Mouse (Mus musculus): ENCODE measurements at regions not wholly inside any gene's neighbourhood (a gene's known extent, or its start where the extent isn't known, plus 50 kb on each side); places are given as distances from the start of the nearest gene placed in this dataset.

GRCm38 (mm10) chr1:35995691-35996090, 72.5 kb upstream of the Hs6st1 start:
- no peak for TF ChIP-seq CHD2 (IDR thresholded peaks at IDR 0.05; ENCODE audit: low read depth, low read length)
- no peak for TF ChIP-seq HCFC1 (IDR thresholded peaks at IDR 0.05; ENCODE audit: borderline replicate concordance, insufficient read depth, low read length)
- no peak for TF ChIP-seq ZC3H11A (IDR thresholded peaks at IDR 0.05; ENCODE audit: borderline replicate concordance, low read depth, low read length)
